Mouse (Mus musculus) myocyte (in vitro differentiated cells): ENCODE measurements at regions not wholly inside any gene's neighbourhood (a gene's known extent, or its start where the extent isn't known, plus 50 kb on each side); places are given as distances from the start of the nearest gene placed in this dataset.
A peak's percentile ranks its signal among the peaks of the same experiment; 100 is the strongest.

Experiments
- H3K27me3 ChIP-seq: one replicate; pipeline ENCODE4 v1.6.1; 2011; ENCODE audit not compliant: control insufficient read depth, insufficient read depth, insufficient read length
- H3K36me3 ChIP-seq: one replicate; pipeline ENCODE4 v1.6.1; 2011; ENCODE audit not compliant: control insufficient read depth, insufficient read depth
- H3K4me2 ChIP-seq: one replicate; pipeline ENCODE4 v1.6.1; 2011; ENCODE audit warnings: low read depth, control low read depth
- H3K4me3 ChIP-seq: one replicate; pipeline ENCODE4 v1.5.1; 2011; ENCODE audit warnings: mild to moderate bottlenecking, control low read depth, moderate library complexity
- H3K79me2 ChIP-seq: one replicate; pipeline ENCODE4 v1.6.1; 2011; ENCODE audit not compliant: control insufficient read depth, insufficient read depth
- H3ac ChIP-seq: one replicate; pipeline ENCODE4 v1.6.1; 2011; ENCODE audit not compliant: control insufficient read depth, insufficient read length
- CEBPB ChIP-seq: IDR thresholded peaks from 2 replicates; pipeline ENCODE4 v1.6.1; 2011; ENCODE audit warnings: mild to moderate bottlenecking, moderate library complexity; ENCODE audit not compliant: poor library complexity, insufficient read depth, severe bottlenecking
- E2F4 ChIP-seq: IDR thresholded peaks from one replicate; pipeline ENCODE4 v1.6.1; 2011; ENCODE audit warnings: mild to moderate bottlenecking, control low read depth, moderate library complexity; ENCODE audit not compliant: insufficient read depth
- MAX ChIP-seq: IDR thresholded peaks from one replicate; pipeline ENCODE4 v1.6.1; 2011; ENCODE audit warnings: low read depth, mild to moderate bottlenecking, control low read depth
- MYOD1 ChIP-seq, 3 experiments: IDR thresholded peaks; one replicate each; pipeline ENCODE4 v1.6.1; 2011; ENCODE audit warnings: control low read depth in 2 of 3, low read depth in 2 of 3, mild to moderate bottlenecking in 2 of 3, moderate library complexity in 1 of 3; ENCODE audit not compliant: insufficient read length in 2 of 3, control insufficient read depth in 1 of 3
- MYOG ChIP-seq, 3 experiments: IDR thresholded peaks; one replicate each; pipeline ENCODE4 v1.6.1; 2011; ENCODE audit warnings: control low read depth in 2 of 3, low read depth in 2 of 3, mild to moderate bottlenecking in 2 of 3; ENCODE audit not compliant: insufficient read length in 2 of 3, control insufficient read depth in 1 of 3, insufficient read depth in 1 of 3
- POLR2A ChIP-seq: IDR thresholded peaks from one replicate; pipeline ENCODE4 v1.6.1; 2011; ENCODE audit warnings: low read depth, mild to moderate bottlenecking, control low read depth, moderate library complexity; ENCODE audit not compliant: insufficient read length
- POLR2AphosphoS2 ChIP-seq: IDR thresholded peaks from one replicate; pipeline ENCODE4 v1.6.1; 2011; ENCODE audit warnings: low read depth, control low read depth; ENCODE audit not compliant: insufficient read length
- REST ChIP-seq: IDR thresholded peaks from one replicate; pipeline ENCODE4 v1.6.1; 2011; ENCODE audit warnings: mild to moderate bottlenecking, control low read depth, moderate library complexity; ENCODE audit not compliant: insufficient read depth, insufficient read length
- SRF ChIP-seq: IDR thresholded peaks from one replicate; pipeline ENCODE4 v1.6.1; 2011; ENCODE audit warnings: low read depth; ENCODE audit not compliant: control insufficient read depth, insufficient read length
- TCF12 ChIP-seq: IDR thresholded peaks from one replicate; pipeline ENCODE4 v1.6.1; 2011; ENCODE audit warnings: mild to moderate bottlenecking, control low read depth; ENCODE audit not compliant: poor library complexity, insufficient read depth, severe bottlenecking
- TCF3 ChIP-seq: IDR thresholded peaks from one replicate; pipeline ENCODE4 v1.6.1; 2011; ENCODE audit warnings: low read depth, control low read depth; ENCODE audit not compliant: insufficient read length
- USF1 ChIP-seq: IDR thresholded peaks from one replicate; pipeline ENCODE4 v1.6.1; 2011; ENCODE audit warnings: low read depth, mild to moderate bottlenecking, control low read depth, moderate library complexity

DNA sequence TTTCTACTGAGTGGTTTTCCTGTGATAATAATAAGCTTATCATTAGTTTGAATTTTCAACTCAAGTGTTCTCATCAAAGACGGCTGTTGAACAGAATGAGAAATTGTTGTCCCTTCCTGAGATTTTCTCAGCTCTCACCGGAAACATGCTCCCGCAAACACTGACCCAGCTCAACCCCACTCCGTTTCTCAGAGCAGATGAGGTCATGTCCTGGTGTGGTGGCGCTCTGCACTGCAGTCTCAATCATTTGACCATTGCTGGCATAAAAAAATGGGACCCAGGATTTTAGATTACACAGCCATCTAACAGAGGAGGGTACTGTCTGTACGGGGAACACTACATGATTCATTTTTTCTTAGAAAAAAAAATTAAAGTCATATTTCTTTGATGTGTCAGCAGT is 156.5 kb upstream of the Rnd3 start:
- Histone ChIP-seq H3ac (no peak overlapping the region), H3K79me2 (no peaks in the 10 kb centered on the region), H3K4me3 (no peak overlapping the region), H3K27me3 (no peaks in the 10 kb centered on the region), H3K4me2 (peak overlapping the region; percentile 48), H3K36me3 (no peaks in the 10 kb centered on the region)
- no peak for TF ChIP-seq REST
- TF ChIP-seq USF1 = no peak
- no peak for TF ChIP-seq MAX
- TF ChIP-seq POLR2A = no peak
- TF ChIP-seq MYOG (IDR thresholded peaks at IDR 0.05; ENCODE audit: control insufficient read depth in 1 of 3, insufficient read depth in 1 of 3, insufficient read length in 2 of 3, low read depth in 2 of 3) = no peak
- TF ChIP-seq CEBPB = no peak
- TF ChIP-seq TCF3 = no peak
- TF ChIP-seq TCF12 = no peak
- TF ChIP-seq E2F4 = no peak
- no peak for TF ChIP-seq SRF
- no peak for TF ChIP-seq POLR2AphosphoS2

- Histone ChIP-seq H3ac (no peak overlapping the region), H3K4me3 (no peak overlapping the region), H3K4me2 (no peak overlapping the region), H3K27me3 (no peaks in the 10 kb centered on the region), H3K79me2 (no peaks in the 10 kb centered on the region), H3K36me3 (no peaks in the 10 kb centered on the region)
- TF ChIP-seq POLR2AphosphoS2 = no peak
- no peak for TF ChIP-seq MYOD1 (IDR thresholded peaks at IDR 0.05; ENCODE audit: control insufficient read depth in 1 of 3, insufficient read length in 2 of 3, low read depth in 2 of 3)
- TF ChIP-seq SRF = no peak
Observed at GRCm38 (mm10) chr2:51304694-51305093, 155.8 kb upstream of the Rnd3 start.

DNA sequence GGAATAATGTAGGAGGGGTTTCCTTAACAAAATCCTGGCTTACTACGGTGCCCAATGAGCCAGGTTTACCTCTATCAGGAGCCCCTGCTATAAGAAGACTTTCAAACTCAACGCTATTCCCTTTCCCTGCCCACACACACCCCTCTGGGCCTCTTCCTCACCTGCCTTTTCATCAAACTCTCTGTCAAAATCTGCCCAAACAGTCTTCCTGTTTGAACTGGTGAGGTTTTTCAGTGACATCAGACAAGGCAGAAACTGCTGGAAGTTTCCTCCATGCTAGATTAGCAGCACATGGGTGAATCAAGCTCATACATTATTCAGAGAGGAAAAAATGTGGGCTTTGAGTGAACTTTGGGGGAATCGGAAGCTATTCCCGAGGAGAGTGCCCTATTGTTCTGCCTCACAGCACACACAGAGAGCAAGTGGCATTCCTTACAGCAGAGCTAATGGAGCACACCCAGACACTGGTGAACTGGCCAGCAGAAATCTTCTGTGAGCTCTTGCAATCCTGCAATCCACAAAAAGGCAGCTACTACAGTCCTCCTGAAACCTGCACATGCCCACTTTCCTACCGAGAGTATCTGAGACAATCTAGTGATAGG is 141.8 kb upstream of the Rnd3 start:
- TF ChIP-seq POLR2AphosphoS2 = no peak
- TF ChIP-seq REST = no peak
- TF ChIP-seq E2F4 = no peak
- TF ChIP-seq CEBPB = no peak
- no peak for TF ChIP-seq MYOD1 (IDR thresholded peaks at IDR 0.05; ENCODE audit: control insufficient read depth in 1 of 3, insufficient read length in 2 of 3, low read depth in 2 of 3)
- TF ChIP-seq MAX = no peak
- no peak for TF ChIP-seq SRF
- no peak for TF ChIP-seq TCF3
- no peak for TF ChIP-seq POLR2A
- TF ChIP-seq TCF12 = no peak
- no peak for TF ChIP-seq MYOG (IDR thresholded peaks at IDR 0.05; ENCODE audit: control insufficient read depth in 1 of 3, insufficient read depth in 1 of 3, insufficient read length in 2 of 3, low read depth in 2 of 3)
- no peak for TF ChIP-seq USF1
- Histone ChIP-seq H3K36me3 (no peaks in the 10 kb centered on the region), H3K79me2 (no peaks in the 10 kb centered on the region), H3ac (no peak overlapping the region), H3K4me2 (no peak overlapping the region), H3K4me3 (no peak overlapping the region), H3K27me3 (no peaks in the 10 kb centered on the region)

DNA sequence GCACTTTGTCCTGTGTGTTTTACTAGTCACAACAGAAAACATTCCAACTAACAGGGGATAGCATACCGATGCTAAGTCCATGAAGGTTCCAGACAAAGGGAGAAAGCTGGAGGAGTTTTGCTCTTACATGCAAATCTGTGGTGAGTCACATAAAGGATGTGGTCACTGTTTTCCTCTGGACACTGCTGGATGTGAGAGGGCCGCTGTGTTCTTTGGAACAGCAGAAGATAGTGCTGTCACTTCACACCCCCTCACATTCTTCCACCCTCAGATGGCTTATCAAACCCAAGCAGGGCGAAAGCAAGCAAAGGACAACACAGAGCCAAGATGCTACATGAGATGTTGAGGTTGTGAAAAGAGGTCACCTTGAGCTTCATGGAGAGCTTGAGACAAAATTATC is 139.8 kb upstream of the Rnd3 start:
- no peak overlapping the region for H3ac ChIP-seq
- H3K36me3 ChIP-seq = no peaks in the 10 kb centered on the region
- TF ChIP-seq E2F4 (no peak), POLR2A (no peak), CEBPB (0 out of 2 replicates have a peak, but pooled peaks have one; percentile 0), MAX (no peak)
- H3K79me2 ChIP-seq = no peaks in the 10 kb centered on the region
- H3K27me3 ChIP-seq = no peaks in the 10 kb centered on the region
- peak overlapping the region; percentile 28 for H3K4me2 ChIP-seq
- H3K4me3 ChIP-seq = no peak overlapping the region

- TF ChIP-seq E2F4 (no peak), MYOD1 (IDR thresholded peaks at IDR 0.05; ENCODE audit: control insufficient read depth in 1 of 3, insufficient read length in 2 of 3, low read depth in 2 of 3) (no peak), POLR2A (no peak), CEBPB (no peak), TCF12 (no peak)
- H3ac ChIP-seq = no peak overlapping the region
- no peaks in the 10 kb centered on the region for H3K27me3 ChIP-seq
- H3K4me3 ChIP-seq = no peak overlapping the region
- H3K4me2 ChIP-seq = no peak overlapping the region
- H3K36me3 ChIP-seq = no peaks in the 10 kb centered on the region
- H3K79me2 ChIP-seq = no peaks in the 10 kb centered on the region
Observed at GRCm38 (mm10) chr2:51285632-51286031, 136.7 kb upstream of the Rnd3 start.
